ENCODE assay signal across 9 mouse cellular contexts in the genomic region with DNA sequence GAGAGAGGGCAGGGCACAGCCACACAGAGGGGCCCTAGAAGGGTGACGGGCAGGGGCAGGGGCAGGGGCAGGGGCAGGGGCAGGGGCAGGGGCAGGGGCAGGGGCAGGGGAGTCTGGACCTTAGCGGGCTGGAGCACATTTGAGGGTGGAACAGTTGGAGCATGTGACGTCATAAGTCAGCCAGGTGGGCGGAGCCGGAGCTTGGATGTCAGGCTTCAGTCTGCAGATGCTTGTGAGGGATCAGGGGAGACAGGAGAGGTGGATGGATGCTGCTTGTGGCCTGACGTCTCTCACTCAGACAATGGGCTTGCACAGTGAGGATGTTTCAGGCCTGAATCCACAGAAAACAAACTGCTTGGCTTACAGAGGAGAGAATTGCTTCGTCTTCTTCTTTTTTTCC. TPM values are rescaled to one million over a fixed set of nuclear protein-coding genes. Genes with fewer than 3 reads are reported as not detected.
DNase-seq lines count a peak whose midpoint lies in the region; ATAC-seq and TF ChIP-seq lines count a peak whose summit lies in the region.
"Had no signal": no experiment of that assay in that cellular context is flagged by ENCODE, and none has a peak within 500 bp of the region (broad histone marks: within the 10 kb centered on the region; RNA-seq: fewer than 3 reads in every experiment).

No protein-coding gene starts in this region.

- TF ChIP-seq POLR2A in testis, adult 2 months (IDR thresholded peaks at IDR 0.05; ENCODE audit: control insufficient read depth, low read depth, low read length), result peak; percentile 67; the same call in 1 of the 2 replicates

- H3K27me3 ChIP-seq in forebrain, embryonic 10.5 days (ENCODE audit: poor library complexity, severe bottlenecking), result no peaks in the 10 kb centered on the region
- no peaks in the 10 kb centered on the region for H3K27me3 ChIP-seq in forebrain, embryonic 16.5 days (replicated peaks; ENCODE audit: control insufficient read depth, insufficient read depth, low read length)
- H3K27me3 ChIP-seq in testis, adult 2 months (ENCODE audit: control insufficient read depth, insufficient read depth, low read length), result no peaks in the 10 kb centered on the region
- no peaks in the 10 kb centered on the region for H3K27me3 ChIP-seq in limb, embryonic 11.5 days (ENCODE audit: control insufficient read depth, insufficient read depth, low read length)

- no peaks in the 10 kb centered on the region for H3K9me3 ChIP-seq in forebrain, embryonic 10.5 days
- H3K9me3 ChIP-seq in forebrain, embryonic 16.5 days (ENCODE audit: control insufficient read depth, low read length), result no peaks in the 10 kb centered on the region
- H3K9me3 ChIP-seq in limb, embryonic 11.5 days (ENCODE audit: control insufficient read depth, low read length), result no peaks in the 10 kb centered on the region

- 10% methylated on average over 7 of the region's 7 CpGs for WGBS in forebrain, embryonic 10.5 days
- 13% methylated on average over 7 of the region's 7 CpGs for WGBS in forebrain, embryonic 16.5 days
- WGBS in limb, embryonic 11.5 days, result 13% methylated on average over 7 of the region's 7 CpGs

- ATAC-seq in forebrain, embryonic 16.5 days, result no peak
- no peak for ATAC-seq in limb, embryonic 11.5 days (ENCODE audit: insufficient number of reproducible peaks, low FRiP score, low TSS enrichment, low read depth)

- TF ChIP-seq CTCF in testis, adult 2 months (IDR thresholded peaks at IDR 0.05; ENCODE audit: control insufficient read depth, insufficient read depth, insufficient replicate concordance, low read depth, low read length), result no peak

- no peak overlapping the region for H3K4me2 ChIP-seq in forebrain, embryonic 16.5 days (ENCODE audit: low read length)
- peak overlapping the region; percentile 32 for H3K4me2 ChIP-seq in limb, embryonic 11.5 days (ENCODE audit: low read depth, severe bottlenecking)

- no peak overlapping the region for H3K9ac ChIP-seq in forebrain, embryonic 16.5 days (replicated peaks; ENCODE audit: low read depth, low read length)
- no peak overlapping the region for H3K9ac ChIP-seq in limb, embryonic 11.5 days (ENCODE audit: low read length)

- H3K4me1 ChIP-seq in forebrain, embryonic 10.5 days, result peaks cover 14% of the 10 kb centered on the region
- no peaks in the 10 kb centered on the region for H3K4me1 ChIP-seq in forebrain, embryonic 16.5 days (replicated peaks; ENCODE audit: control insufficient read depth, insufficient read depth, low read length)
- H3K4me1 ChIP-seq in testis, adult 2 months (ENCODE audit: control insufficient read depth, insufficient read depth, low read length), result peaks cover 2% of the 10 kb centered on the region
- peaks cover 10% of the 10 kb centered on the region; the same call in 1 of the 2 replicates for H3K4me1 ChIP-seq in limb, embryonic 11.5 days (ENCODE audit: control insufficient read depth, insufficient read depth, low read length)

- H3K4me3 ChIP-seq in forebrain, embryonic 10.5 days, result peak overlapping the region; percentile 42
- no peak overlapping the region for H3K4me3 ChIP-seq in forebrain, embryonic 16.5 days (replicated peaks; ENCODE audit: low read length)
- H3K4me3 ChIP-seq in testis, adult 2 months (ENCODE audit: control insufficient read depth, low read depth, low read length), result peak overlapping the region; percentile 34
- H3K4me3 ChIP-seq in limb, embryonic 11.5 days (ENCODE audit: low read depth, low read length), result no peak overlapping the region

- peak; percentile 60 for DNase-seq in forebrain, embryonic 10.5 days (ENCODE audit: extremely low spot score, low spot score)
- no peak for DNase-seq in testis, postnatal 14 days (ENCODE audit: low spot score)
- peak; percentile 68 for DNase-seq in limb, embryonic 11.5 days (ENCODE audit: low spot score)
- peak; percentile 73 for DNase-seq in retina, postnatal 1 day
- DNase-seq in cerebellum, adult 9-11 months, result no peak
- DNase-seq in frontal cortex, adult 2 months (ENCODE audit: extremely low spot score in 1 of 2, low spot score in 1 of 2), result no peak
- DNase-seq: adrenal gland, postnatal 14 days had no signal

- peak overlapping the region; percentile 79 for H3K27ac ChIP-seq in forebrain, embryonic 10.5 days
- no peak overlapping the region for H3K27ac ChIP-seq in forebrain, embryonic 16.5 days (ENCODE audit: low read length)
- no peak overlapping the region for H3K27ac ChIP-seq in testis, adult 2 months (ENCODE audit: control insufficient read depth, insufficient read depth, low read depth, low read length)
- no peak overlapping the region for H3K27ac ChIP-seq in limb, embryonic 11.5 days (replicated peaks; ENCODE audit: low read depth, low read length)

- H3K36me3 ChIP-seq in forebrain, embryonic 10.5 days (replicated peaks), result no peaks in the 10 kb centered on the region
- no peaks in the 10 kb centered on the region for H3K36me3 ChIP-seq in forebrain, embryonic 16.5 days (ENCODE audit: control insufficient read depth, insufficient read depth)
- no peaks in the 10 kb centered on the region for H3K36me3 ChIP-seq in testis, adult 2 months (ENCODE audit: control insufficient read depth, insufficient read depth, low read length)
- H3K36me3 ChIP-seq in limb, embryonic 11.5 days (ENCODE audit: control insufficient read depth, insufficient read depth, low read length), result no peaks in the 10 kb centered on the region

RNA-seq across cellular contexts. Expression of gene 6030408B16Rik, which starts 5.5 kb away (rescaled TPM):
- polyA plus RNA-seq in forebrain, embryonic 10.5 days (2016; fragmentation: Nextera tagmentation; extraction: Ambion mirVana), result 0.07 and 0.27 TPM in 2 replicates
- 0.29 and 0.30 TPM in 2 replicates for polyA plus RNA-seq in forebrain, embryonic 16.5 days (2015; fragmentation: Nextera tagmentation; extraction: Ambion mirVana)
- 8.5 and 10.4 TPM in 2 replicates for polyA plus RNA-seq in testis, adult 2 months (2012; rRNA removed)
- polyA plus RNA-seq in limb, embryonic 11.5 days (2014; fragmentation: Nextera tagmentation; extraction: Ambion mirVana), result 4.2 and 5.6 TPM in 2 replicates
- polyA plus RNA-seq in frontal cortex, adult 2 months (2012; rRNA removed), result 0.27 and 0.52 TPM in 2 replicates

RNA-seq across cellular contexts. Expression of gene Atg101, which starts 14.5 kb away (rescaled TPM):
- polyA plus RNA-seq in forebrain, embryonic 10.5 days (2016; fragmentation: Nextera tagmentation; extraction: Ambion mirVana), result 77.2 and 77.8 TPM in 2 replicates
- 87.4 and 92.4 TPM in 2 replicates for polyA plus RNA-seq in forebrain, embryonic 16.5 days (2015; fragmentation: Nextera tagmentation; extraction: Ambion mirVana)
- polyA plus RNA-seq in testis, adult 2 months (2012; rRNA removed), result 16.4 and 17.5 TPM in 2 replicates
- polyA plus RNA-seq in limb, embryonic 11.5 days (2014; fragmentation: Nextera tagmentation; extraction: Ambion mirVana), result 68.2 and 73.1 TPM in 2 replicates
- polyA plus RNA-seq in frontal cortex, adult 2 months (2012; rRNA removed), result 50.2 and 58.3 TPM in 2 replicates

RNA-seq across cellular contexts. Expression of gene Nr4a1, which starts 44.5 kb away (rescaled TPM):
- 3.7 and 5.2 TPM in 2 replicates for polyA plus RNA-seq in forebrain, embryonic 10.5 days (2016; fragmentation: Nextera tagmentation; extraction: Ambion mirVana)
- 4.5 TPM in 2 replicates for polyA plus RNA-seq in forebrain, embryonic 16.5 days (2015; fragmentation: Nextera tagmentation; extraction: Ambion mirVana)
- polyA plus RNA-seq in testis, adult 2 months (2012; rRNA removed), result 51.4 TPM in 2 replicates
- 3.5 and 4.0 TPM in 2 replicates for polyA plus RNA-seq in limb, embryonic 11.5 days (2014; fragmentation: Nextera tagmentation; extraction: Ambion mirVana)
- polyA plus RNA-seq in frontal cortex, adult 2 months (2012; rRNA removed), result 80.9 and 169 TPM in 2 replicates

Comparison
In these comparisons a context has a peak if more than half of its experiments do, and no peak if none do; other contexts are left out.
1. H3K4me3 ChIP-seq: peak in forebrain, embryonic 10.5 days (single experiment) and testis, adult 2 months (single experiment); none in forebrain, embryonic 16.5 days (single experiment) and limb, embryonic 11.5 days (single experiment).
2. DNase-seq: peak in forebrain, embryonic 10.5 days (single experiment), limb, embryonic 11.5 days (single experiment) and retina, postnatal 1 day (single experiment); none in testis, postnatal 14 days (single experiment), cerebellum, adult 9-11 months (single experiment) and frontal cortex, adult 2 months (0 of 2).